Mouse (Mus musculus) adrenal gland, postnatal 36 days (tissue): ENCODE measurements at regions not wholly inside any gene's neighbourhood (a gene's known extent, or its start where the extent isn't known, plus 50 kb on each side); places are given as distances from the start of the nearest gene placed in this dataset.
"Not testable (repeated sequence)": the region's sequence is repeated elsewhere in the genome, so short reads cannot be mapped to it uniquely, and the experiment has no call there.

Experiments used
- DNase-seq, 2 experiments: peaks; one replicate each; pipeline ENCODE4 v3.0.0; 2021; ENCODE audit warnings: mixed read lengths in 1 of 2

DNA sequence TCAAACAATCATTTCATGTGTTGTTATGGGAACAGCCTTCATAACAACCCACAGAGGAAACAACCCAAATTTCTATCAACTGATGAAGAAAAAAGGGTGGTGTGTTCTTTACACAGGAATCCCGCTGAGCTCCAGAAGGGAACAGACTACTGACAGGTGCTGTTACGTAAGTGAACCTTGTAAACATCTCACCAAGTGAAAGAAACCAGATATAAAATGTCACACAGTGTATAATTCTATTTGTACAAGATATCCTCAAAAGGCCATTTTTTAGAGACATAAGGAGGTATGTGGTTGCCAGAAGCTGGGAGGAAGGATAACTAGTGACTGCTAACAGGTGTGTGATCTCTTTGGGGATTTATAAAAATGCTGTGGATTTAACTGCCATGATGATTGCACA lies 119.9 kb downstream of the Plod2 start:
- DNase-seq, result no peak

DNA sequence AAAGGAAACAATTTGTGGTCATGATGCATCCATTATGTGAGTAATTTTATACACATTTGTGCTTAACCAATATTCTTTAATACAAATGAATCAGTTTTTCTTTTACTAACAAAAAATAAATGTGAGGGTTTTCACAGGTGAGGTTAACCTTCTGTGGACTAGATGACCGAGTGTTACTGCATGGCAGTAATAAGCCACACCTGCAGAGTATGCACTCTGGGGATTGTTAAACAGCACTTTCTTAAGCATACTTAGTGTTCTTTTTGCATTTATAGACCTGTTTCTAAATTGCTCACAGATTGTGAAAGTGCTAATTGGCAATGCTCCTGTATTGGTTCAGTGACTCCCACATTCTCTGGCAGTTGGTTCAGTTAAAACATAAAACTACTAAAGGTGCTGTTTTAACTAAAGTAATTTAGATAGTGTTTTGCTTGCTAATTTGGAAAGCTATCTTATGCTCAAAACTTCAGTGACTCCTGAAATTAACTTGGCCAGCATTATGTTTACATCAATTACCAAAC lies 125.4 kb downstream of the Plod2 start:
- DNase-seq, result no peak

DNA sequence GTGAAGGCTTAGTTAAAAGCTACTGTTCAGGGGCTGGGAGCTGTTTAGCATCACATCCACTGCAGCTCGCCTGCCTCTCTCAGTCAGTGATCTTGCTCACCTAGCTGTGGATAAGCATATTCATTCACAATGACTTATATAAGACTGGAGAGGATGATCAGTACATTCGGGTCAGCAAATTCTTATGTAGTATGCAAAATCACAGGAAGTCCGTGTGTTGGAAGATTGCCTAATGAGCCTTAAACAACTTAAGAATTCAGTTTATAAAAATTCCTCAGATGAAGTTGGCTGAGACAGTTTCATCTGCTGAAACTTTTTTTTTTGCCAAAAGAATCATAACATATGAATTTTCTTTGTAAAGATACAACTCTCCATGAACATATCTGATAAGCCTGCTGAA lies 129.9 kb downstream of the Plod2 start:
- DNase-seq, result no peak

DNA sequence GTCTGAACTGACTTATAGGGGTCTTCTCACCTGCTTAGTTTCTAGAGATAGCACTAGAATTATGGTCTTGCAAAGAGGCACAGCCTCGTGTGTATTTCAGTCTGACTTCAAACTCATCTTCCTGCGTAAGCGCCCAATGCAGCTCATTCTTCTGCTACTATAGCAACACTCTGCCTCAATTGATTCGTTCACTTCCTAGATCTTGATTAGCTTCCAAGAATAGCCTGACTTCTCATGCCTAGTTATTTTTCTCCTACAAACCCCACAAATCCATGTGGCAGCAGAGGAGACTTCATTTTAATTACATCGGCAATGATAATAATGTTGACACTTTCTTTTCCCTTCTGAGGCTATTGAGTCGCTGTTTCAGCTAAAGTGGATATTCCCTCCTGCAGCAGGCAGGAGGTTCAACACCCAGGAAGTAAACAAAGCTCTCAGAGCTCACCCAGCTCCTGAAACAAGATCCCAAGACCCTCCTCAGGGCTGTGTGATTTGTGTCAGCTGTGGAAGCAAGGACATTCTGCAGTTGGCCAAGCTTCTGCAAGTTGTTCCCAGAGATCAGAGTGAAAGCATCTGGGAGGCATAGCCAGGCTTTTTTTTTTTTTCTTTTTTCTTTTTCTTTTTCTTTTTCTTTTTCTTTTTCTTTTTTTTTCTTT lies 152.5 kb downstream of the Plod2 start:
- no peak for DNase-seq

DNA sequence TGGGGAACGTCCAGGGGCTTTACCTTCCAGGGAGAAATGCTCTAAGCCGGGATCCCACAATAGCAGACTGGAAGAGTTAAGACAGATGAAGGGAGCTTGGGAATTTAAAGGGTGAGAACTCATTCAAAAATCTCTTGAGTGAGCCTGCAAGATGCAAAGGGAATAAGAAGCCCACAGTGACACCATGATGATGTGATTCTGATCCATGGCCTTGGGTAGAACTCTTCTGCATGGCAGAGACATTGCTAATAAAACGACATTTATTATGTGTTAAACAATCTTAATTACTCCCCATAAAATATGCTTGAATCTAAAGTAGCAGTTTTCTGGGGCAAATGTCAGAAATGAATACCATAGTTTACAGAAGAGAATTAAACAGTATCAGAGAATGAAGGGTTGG lies 155.9 kb downstream of the Plod2 start:
- no peak for DNase-seq

DNA sequence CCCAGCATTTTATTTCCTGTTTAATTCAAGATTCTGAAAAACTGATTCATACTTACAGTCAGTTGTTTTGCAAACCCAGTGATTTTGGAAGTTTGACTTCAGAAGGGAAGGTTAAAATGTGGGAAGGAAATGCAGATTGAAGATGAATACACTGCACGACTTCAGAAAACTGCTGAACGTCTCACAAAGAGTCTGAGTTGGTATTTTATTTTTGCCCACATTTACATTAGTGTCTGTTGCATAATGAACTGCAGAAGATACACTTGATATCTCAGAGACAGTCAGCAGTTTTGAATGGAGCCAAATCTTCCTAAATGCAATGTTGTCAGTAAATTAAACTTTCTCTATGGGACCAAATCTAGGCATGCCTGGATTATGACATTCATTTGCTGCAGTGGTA lies 162.7 kb downstream of the Plod2 start:
- no peak for DNase-seq

DNA sequence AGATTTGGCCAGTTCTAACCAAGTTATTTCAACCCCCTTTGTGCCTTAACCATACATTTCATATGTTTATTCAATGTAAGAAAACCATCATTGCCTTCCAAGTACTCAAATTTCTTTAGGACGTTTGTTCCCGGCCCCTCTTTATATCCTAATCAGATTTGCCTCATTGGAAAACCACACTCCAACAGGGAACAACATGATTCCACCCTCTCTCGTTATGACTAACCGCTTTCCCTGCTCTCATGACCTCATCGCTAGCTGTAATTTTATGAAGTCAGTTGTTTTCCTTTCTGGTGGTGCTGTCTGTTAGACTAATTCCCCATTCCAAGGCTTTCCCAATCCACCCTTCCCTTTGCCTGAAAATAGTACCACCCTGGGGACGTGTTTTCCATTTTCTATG lies 165.0 kb downstream of the Plod2 start:
- no peak for DNase-seq

DNA sequence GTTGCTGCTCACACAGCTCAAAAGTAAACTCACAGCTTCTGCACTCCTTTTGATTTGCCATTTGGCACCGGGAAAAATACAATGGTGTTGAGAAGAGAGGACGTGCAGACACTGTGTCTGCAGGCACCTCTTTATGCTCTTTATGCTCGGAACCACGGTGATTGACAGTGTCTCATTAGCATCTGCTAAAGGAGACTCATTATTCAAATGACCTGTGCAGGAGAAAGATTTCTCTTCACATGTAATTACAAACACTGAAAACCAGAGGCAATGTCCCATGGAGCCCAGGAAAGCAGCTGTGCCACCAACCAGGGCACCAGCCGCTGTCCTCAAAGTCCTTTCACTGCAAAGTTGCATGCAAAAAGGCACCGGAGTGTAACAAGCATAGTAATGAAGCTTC lies 175.2 kb downstream of the Plod2 start:
- DNase-seq, result no peak

DNA sequence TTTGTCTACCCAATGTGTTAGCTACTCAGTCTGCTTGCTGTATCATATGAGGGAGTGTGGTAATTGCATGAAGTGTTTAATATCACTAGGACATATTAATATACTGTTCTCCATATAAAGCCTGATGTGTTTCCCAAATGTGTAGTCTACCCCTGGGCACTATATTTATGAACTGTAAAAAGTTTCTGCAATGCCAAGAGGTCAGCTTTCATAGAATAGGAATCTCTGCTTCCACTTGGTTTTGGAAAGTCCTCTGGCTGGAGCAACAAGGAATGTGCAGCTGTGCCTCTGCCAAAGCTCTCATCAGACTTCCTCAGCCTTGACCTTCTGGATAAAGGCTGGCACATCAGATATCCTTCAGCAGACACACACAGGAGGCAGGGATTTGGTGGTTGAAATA lies 176.3 kb downstream of the Plod2 start:
- peak; percentile 49 to 60 for DNase-seq

DNA sequence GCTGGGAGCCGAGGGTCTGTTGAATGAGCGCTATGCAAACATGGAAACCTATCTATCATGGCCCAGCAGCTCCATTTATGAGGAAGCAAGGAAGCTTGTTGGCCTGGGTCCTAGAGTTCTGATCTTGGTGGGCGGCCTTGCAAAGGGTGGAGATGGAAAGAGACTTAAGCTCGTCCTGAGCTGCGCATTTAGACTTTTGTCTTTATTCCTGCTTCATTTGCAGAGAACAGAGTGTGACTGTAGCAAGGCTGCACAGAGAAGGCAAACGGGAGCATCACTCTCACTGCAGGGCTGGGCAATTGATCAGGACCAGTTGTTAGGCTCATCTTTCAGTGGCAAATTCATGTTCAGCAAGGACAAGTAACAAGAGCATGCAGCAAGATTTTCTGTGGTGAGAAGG lies 177.2 kb downstream of the Plod2 start:
- no peak for DNase-seq

DNA sequence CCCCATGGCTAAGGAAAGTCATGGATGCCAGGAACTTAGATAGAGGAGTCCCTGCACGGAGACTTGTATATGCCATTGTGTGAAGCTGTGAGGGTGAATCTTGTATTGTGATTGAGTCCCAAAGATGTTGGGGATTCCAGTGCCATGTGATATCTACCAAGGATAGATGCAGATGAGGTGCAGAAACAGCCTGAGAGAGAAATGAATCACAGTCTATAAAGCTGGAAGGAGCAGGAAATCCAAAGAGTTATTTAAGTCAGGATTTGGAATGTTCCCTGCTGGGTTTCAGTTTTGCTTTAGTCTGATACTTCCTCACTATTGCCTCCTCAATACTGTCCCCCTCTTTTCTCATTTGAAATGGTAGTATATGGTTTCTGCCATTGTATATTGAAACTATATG lies 186.8 kb downstream of the Plod2 start:
- DNase-seq, result no peak

DNA sequence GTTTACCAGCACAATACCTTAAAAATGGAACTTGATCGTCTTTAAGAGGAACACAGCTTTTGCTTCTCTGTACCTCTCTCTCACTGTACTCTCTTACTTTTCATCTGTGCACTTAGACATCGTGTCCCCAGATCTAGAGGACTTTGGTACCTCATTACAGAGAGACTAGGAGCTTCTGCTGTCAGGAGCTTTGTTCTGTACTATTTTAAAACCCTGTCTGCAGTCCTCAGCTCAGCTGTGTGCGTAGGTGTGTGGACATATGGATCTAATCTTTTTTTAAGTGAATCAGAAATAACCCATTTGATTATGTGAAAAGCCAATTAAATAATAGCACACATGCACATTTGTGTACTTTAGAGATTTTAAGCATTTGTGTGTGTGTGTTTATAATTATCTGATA lies 189.4 kb downstream of the Plod2 start:
- DNase-seq, result no peak

DNA sequence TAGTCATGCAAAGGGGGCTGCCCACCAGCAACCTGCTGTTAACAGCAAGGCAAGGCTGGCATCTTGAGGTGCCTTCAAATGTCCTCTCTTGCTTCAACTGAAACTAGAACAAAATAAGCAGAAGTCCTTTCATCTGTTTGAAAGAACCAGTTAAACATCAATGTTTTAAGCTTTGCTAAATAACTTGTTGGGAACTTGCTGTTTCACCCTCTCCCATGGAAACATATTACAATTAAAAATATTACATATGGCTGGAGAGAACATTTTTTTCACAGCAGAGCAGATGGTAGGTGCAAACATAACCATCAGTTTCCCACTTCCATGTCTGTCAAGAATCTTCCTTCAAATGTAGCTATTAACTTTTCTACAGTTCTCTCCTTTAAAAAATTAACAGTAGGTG lies 225.5 kb downstream of the Plod2 start:
- DNase-seq, result no peak

DNA sequence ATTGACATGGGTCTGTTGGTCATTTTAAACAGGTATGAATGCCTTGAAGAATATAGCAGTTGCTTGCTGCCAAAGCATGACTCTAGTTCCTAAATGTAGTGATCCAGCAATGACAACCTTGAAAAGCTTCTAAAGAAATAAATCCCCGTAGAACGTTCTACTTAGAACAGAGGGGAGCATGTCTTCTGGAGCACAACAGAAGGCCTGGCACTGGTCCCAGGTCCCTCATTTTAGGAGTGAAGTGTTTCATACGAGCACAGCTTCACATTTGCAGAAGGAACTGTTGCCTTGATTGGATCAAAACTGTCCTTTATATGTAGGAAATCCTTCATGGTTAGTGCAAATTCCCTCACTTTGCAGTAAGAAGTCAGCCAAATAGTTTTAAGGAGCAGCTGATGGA lies 226.4 kb downstream of the Plod2 start:
- no peak for DNase-seq

DNA sequence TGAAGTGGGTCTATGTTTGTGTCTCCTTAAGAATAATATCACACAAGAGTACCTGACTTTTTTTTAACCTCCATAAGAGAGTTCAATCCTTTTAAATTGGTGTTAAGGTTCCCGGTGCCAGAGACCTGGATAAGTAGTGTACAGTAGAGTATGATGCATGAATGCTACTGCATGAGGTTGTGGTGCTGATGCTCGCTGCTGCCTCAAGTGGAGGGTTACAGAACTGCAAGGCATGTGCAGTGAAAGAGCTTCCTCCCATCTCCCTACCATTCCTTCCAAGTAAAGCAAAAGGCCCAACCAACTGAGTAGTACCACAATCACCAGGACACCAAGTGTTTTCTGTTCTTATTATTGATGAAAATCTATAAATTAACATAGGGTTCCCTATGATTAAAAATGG lies 227.5 kb downstream of the Plod2 start:
- peak; percentile 17 to 22 for DNase-seq

DNA sequence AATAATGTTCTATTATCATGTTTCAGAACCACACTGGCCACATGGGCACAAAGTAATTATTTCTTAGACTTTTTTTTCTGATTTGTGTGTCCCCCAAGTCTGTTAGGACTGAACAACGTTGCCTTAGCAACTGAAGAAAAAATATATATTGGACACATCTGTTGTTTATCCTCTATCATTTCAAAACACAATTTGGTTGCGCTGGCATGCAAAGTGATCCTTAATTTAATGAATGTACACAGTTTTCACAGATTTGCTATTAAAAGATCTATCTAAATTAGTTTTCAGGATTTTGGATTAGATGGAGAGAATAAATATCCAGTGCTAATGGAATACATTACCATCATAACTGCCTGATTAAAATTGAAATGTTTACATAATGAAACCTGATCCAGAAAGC lies 229.0 kb downstream of the Plod2 start:
- DNase-seq, result no peak

DNA sequence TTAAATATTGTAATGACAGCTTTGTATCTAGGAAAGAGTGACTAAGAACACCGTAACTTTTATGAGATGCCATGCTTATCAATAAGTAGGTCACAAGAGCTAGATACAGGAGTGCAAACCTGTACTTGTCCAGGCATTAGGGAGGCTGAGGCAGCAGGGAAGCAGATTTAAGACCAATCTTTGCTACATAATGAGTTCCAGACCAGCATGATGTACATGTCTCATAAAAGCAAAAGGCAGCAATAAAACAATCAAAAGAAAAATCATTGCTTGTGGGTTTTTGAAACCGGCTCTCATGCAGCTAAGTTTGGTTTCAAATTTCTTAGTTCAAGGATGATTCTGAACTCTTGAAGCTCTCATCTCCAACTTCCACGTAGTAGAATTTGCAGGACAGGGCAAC lies 229.7 kb downstream of the Plod2 start:
- DNase-seq, result no peak

DNA sequence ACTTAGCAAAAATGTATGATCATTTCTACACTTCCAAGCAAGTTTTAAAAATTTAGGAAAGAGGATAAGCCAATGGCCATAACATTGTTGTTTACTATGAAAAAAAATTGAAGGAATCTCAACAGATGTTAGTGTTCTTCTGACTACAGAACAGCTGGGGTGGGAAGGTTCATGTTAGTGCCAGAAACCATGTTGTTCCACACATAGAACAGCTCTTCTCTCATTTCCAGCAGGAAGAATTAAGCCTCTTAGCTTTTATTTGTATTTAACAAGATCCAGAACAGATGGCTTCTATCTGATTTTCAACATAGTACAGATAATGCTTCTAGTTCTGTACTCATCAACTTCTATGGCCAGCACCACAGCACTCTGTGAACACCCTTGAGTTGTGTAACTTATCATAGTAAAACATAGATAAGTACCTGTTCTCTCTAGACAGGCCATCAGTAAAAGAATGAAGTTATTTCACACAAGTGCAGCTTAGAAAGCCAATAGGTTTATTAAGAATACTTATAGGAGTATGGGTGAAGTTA lies 241.0 kb downstream of the Plod2 start:
- no peak for DNase-seq

DNA sequence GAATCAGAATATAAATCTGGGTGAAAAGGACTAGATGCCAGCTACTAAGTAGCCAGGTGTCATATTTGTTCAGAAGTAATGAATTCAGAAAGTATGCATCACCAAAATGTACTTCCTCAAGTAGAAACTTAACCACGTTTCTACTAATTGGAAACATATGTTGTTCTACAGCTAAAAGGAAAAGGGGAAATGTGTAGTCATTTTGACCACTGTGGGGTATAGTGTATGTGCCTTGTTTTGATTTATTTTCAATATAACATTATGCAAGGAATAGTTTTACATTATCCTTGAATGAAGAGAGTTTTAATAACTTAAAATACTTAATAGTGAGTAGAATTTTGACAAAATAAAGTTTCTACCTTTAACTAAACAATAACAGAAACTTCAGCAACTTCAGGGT lies 257.7 kb downstream of the Plod2 start:
- DNase-seq, result no peak

DNA sequence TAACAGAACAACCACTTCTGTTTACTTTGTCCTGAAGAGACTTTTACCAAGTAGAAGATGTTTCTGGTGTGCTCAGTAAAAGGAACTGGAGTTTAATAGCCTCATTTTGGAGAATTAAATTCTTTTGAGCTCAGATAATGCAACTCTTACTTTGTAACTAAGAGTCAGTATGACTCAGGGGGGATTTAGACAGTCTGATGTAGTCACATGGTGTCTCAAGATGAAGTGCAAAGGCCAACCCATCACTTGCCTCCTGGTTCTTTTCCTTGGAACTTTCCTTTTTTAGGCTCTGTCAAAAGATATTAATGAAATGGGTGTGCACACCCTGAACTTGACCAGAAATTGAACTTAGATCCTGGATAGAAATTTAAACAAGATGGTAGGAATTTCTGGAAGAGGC lies 267.4 kb downstream of the Plod2 start:
- no peak for DNase-seq

DNA sequence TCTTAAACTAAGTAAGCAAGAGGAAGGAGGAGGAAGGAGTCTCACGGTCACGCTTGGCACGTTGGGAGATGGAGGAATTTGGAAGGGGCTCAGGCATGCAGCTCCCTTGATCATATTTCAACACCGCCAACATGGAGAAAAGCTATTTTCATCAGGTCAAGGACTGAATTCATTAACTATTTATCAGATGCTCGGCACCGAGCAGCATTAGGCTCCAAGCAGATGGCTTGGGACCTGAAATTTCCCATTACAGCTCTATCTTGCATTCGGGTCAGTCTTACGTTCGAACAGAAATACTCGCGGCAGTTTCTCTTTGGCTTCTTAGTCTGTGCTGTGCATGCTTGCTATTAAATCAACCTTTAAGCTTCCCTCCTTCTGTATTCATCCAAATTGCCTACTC lies 278.7 kb downstream of the Plod2 start:
- DNase-seq, result peak; percentile 1

DNA sequence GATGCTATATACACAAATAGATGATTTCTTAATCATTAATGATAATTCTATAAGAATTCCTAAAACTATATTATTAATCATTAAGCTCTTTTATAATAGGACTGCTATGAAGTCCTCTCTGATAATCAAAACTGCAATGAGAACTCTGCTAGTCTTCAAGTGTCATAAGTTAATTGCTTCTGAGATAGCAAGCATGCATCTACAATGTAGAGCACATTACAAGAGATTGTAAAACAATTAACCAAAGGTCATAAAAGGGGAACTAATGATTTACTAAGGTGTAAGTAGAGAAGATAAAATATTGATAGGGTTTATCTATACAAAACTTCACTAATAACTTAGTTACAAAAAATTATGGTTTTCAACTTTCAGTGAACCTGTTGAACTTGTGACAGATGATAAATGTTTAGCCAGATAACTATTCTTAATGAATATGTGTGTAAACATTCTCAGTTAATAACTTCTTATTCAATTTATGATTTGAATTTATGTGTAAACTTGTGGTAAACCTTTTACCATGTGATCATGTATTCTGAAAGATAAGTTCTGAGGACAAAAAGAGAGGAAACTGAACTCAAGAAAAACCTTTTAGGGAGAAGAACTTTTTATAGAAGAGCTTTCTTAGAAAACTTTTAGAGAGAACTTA lies 284.8 kb downstream of the Plod2 start:
- no peak for DNase-seq

DNA sequence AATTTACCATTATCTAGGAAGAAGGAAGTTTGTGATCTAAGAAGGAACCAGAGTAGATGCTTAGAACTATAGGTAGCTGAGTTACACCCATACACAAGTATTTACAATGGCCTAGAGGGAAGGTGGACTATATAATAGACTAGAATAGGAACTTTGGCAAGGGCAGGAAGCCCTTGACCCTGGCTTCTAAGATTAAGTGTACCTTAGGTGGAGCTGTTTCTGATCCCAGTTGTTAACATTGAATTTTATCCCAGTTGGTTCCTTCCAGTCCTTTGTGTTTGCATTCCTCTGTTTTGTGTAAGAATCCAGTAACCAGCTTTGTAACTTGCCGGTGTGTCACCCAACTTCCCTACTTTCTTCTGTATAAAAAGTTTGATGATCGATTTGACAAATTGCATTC lies 294.1 kb downstream of the Plod2 start:
- DNase-seq, result not testable (repeated sequence)
